Mouse (Mus musculus) midbrain, embryonic 10.5 days (tissue): ENCODE results near the gene Cfap69. TPM values are rescaled to one million over a fixed set of nuclear protein-coding genes. Genes with fewer than 3 reads are reported as not detected.
A peak's percentile ranks its signal among the peaks of the same experiment; 100 is the strongest.

Experiments used
- DNase-seq: peaks from one replicate; pipeline ENCODE4 v3.0.0-alpha.2; 2017; ENCODE audit warnings: low spot score
- H3K27ac ChIP-seq: fragments of 300-500 bp; sonication (generic); replicated peaks from 2 replicates; pipeline ENCODE4 v1.5.1; 2016; ENCODE audit warnings: mild to moderate bottlenecking
- H3K27me3 ChIP-seq: fragments of 300-500 bp; sonication (generic); 2 replicates; pipeline ENCODE4 v1.6.1; 2016; ENCODE audit warnings: low read depth, mild to moderate bottlenecking; ENCODE audit not compliant: poor library complexity, severe bottlenecking
- H3K36me3 ChIP-seq: fragments of 300-500 bp; sonication (generic); 2 replicates; pipeline ENCODE4 v1.6.1; 2016; ENCODE audit warnings: mild to moderate bottlenecking, moderate library complexity
- H3K4me1 ChIP-seq: fragments of 300-500 bp; sonication (generic); 2 replicates; pipeline ENCODE4 v1.6.1; 2016
- H3K4me3 ChIP-seq: fragments of 300-500 bp; sonication (generic); 2 replicates; pipeline ENCODE4 v1.5.1; 2016; ENCODE audit warnings: mild to moderate bottlenecking, moderate library complexity
- H3K9me3 ChIP-seq: fragments of 300-500 bp; sonication (generic); replicated peaks from 2 replicates; pipeline ENCODE4 v1.6.1; 2016; ENCODE audit warnings: mild to moderate bottlenecking
- WGBS: fragments of 180-500 bp; shearing (Covaris S2); methylation state at CpG from one replicate; pipeline ENCODE4 v1.1.7; 2016; 5-methylcytosine and 5-hydroxymethylcytosine counted together
- polyA plus RNA-seq: library from polyadenylated mRNA; unstranded; fragments of >200 nt; fragmentation: Nextera tagmentation; extraction: Ambion mirVana; gene quantifications from 2 replicates; pipeline ENCODE4 v1.2.1, GENCODE M21; 2016

Cfap69 gene
- polyA plus RNA-seq, 1 experiment from 2014 or later, result 4.1 TPM

- H3K4me3 ChIP-seq, result no peak overlapping the region
- no peak overlapping the region for H3K27ac ChIP-seq
- H3K9me3 ChIP-seq, result no peaks in the 10 kb centered on the region
- no peaks in the 10 kb centered on the region for H3K4me1 ChIP-seq
- WGBS, result 52% methylated on average over 2 of the region's 2 CpGs
- no peaks in the 10 kb centered on the region for H3K36me3 ChIP-seq
- no peaks in the 10 kb centered on the region for H3K27me3 ChIP-seq
- DNase-seq, result no peak
Observed at GRCm38 (mm10) chr5:5638496-5638895, 25.5 kb downstream of the Cfap69 start.

- Histone ChIP-seq H3K36me3 (no peaks in the 10 kb centered on the region), H3K4me3 (no peak overlapping the region), H3K4me1 (no peaks in the 10 kb centered on the region), H3K27me3 (no peaks in the 10 kb centered on the region), H3K27ac (no peak overlapping the region), H3K9me3 (no peaks in the 10 kb centered on the region)
- DNase-seq, result no peak
- 89% methylated on average over 3 of the region's 3 CpGs for whole genome bisulfite sequencing
Observed at GRCm38 (mm10) chr5:5625491-5625890, 38.5 kb downstream of the Cfap69 start.

- H3K9me3 ChIP-seq, result no peaks in the 10 kb centered on the region
- H3K36me3 ChIP-seq, result no peaks in the 10 kb centered on the region
- no peaks in the 10 kb centered on the region for H3K4me1 ChIP-seq
- H3K4me3 ChIP-seq, result no peak overlapping the region
- DNase-seq, result no peak
- H3K27me3 ChIP-seq, result no peaks in the 10 kb centered on the region
- no peak overlapping the region for H3K27ac ChIP-seq
- 78% methylated on average over 4 of the region's 4 CpGs for WGBS
Observed at GRCm38 (mm10) chr5:5618329-5618728, 45.7 kb downstream of the Cfap69 start.

- Histone ChIP-seq H3K4me1 (no peaks in the 10 kb centered on the region), H3K27me3 (no peaks in the 10 kb centered on the region), H3K27ac (no peak overlapping the region), H3K36me3 (no peaks in the 10 kb centered on the region), H3K9me3 (no peaks in the 10 kb centered on the region), H3K4me3 (no peak overlapping the region)
- WGBS, result 60% methylated on average over 3 of the region's 3 CpGs
- DNase-seq, result no peak
Observed at GRCm38 (mm10) chr5:5610540-5610939, 53.5 kb downstream of the Cfap69 start.

DNA sequence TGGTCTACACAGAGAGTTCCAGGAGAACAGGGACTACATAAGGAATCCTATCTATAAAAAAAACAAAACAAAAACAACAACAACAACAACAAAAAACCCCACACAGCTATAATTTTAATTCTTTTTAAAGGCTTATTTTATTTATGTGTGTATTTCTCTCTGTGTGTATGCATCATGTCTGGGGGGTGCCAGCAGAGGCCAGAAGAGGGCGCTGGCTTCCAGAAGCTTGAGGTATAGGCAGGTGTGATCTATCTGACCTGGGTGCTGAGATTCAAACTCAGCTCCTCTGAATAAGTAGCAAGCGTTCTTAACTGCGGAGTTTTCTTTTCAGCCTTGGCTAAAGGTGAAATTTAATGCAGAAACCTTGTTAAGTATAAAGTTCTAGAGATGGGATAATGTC lies 76.4 kb downstream of the Cfap69 start:
- Histone ChIP-seq H3K36me3 (no peaks in the 10 kb centered on the region), H3K27me3 (no peaks in the 10 kb centered on the region), H3K4me1 (no peaks in the 10 kb centered on the region), H3K9me3 (no peaks in the 10 kb centered on the region), H3K27ac (no peak overlapping the region), H3K4me3 (no peak overlapping the region)
- no peak for DNase-seq
- WGBS, result 84% methylated on average over 3 of the region's 3 CpGs

GRCm38 (mm10) chr5:5573749-5574317 lies 90.2 kb downstream of the Cfap69 start, which contains the start of gene Gm8773:
Gm8773 (plus strand) TSS chr5:5573799.
- Histone ChIP-seq H3K27ac (peak within 1 kb of the TSS; percentile 70), H3K4me1 (no peaks in the 10 kb centered on the region), H3K4me3 (peak within 1 kb of the TSS; percentile 67), H3K36me3 (no peaks in the 10 kb centered on the region), H3K27me3 (peaks cover 27% of the 10 kb centered on the region), H3K9me3 (no peaks in the 10 kb centered on the region)
- WGBS, result 2% methylated on average over 24 of the region's 24 CpGs
- DNase-seq, result peak; percentile 67

GRCm38 (mm10) chr5:5562435-5562834 lies 101.6 kb downstream of the Cfap69 start:
- no peaks in the 10 kb centered on the region for H3K36me3 ChIP-seq
- no peaks in the 10 kb centered on the region for H3K9me3 ChIP-seq
- H3K4me1 ChIP-seq, result peaks cover 15% of the 10 kb centered on the region
- no peaks in the 10 kb centered on the region for H3K27me3 ChIP-seq
- DNase-seq, result no peak
- WGBS, result 75% methylated on average over 3 of the region's 3 CpGs
- no peak overlapping the region for H3K4me3 ChIP-seq
- no peak overlapping the region for H3K27ac ChIP-seq

GRCm38 (mm10) chr5:5561041-5561706 lies 102.9 kb downstream of the Cfap69 start:
- DNase-seq, result no peak
- Histone ChIP-seq H3K27ac (no peak overlapping the region), H3K4me3 (no peak overlapping the region), H3K36me3 (no peaks in the 10 kb centered on the region), H3K9me3 (no peaks in the 10 kb centered on the region), H3K27me3 (no peaks in the 10 kb centered on the region), H3K4me1 (peaks cover 15% of the 10 kb centered on the region)
- WGBS, result 75% methylated on average over 4 of the region's 4 CpGs

- WGBS, result 48% methylated on average over 8 of the region's 8 CpGs
- Histone ChIP-seq H3K36me3 (peaks cover 11% of the 10 kb centered on the region), H3K4me1 (peaks cover 15% of the 10 kb centered on the region), H3K27me3 (no peaks in the 10 kb centered on the region), H3K27ac (peak overlapping the region; percentile 93), H3K9me3 (no peaks in the 10 kb centered on the region), H3K4me3 (peak overlapping the region; percentile 68)
- no peak for DNase-seq
Observed at GRCm38 (mm10) chr5:5559798-5560197, 104.2 kb downstream of the Cfap69 start.

DNA sequence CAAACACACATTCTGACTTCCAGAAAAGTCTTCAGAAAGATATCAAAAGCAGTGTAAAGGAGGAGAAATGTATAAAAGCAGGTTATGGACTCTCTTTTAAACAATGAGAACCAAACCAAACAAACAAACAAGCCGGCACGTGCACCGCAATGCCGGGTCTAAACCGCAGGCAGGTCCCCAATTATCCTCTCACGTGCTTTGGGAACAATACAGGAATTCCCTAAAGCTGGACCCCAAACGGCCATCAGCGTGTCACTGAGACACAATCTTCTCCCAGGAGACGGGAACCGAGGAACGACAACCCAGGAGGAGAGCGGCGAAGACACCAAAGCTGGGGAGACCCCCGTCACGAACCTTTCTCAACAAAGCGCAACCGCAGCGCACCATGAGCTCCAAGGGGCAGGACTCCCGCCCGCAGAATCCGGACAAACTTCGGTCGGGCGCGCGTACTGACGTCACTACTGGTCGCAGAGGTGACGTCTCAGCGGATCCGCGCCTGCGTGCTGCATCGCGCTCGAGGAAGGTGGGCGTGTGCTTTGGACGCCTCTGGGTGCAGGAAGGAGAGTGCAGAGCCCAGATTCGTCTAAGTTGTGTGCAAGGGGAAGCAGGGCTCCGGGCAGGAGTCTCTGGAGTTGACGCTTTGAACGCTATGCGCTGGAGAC lies 104.8 kb downstream of the Cfap69 start, which contains the start of gene Gtpbp10:
Gene Gtpbp10 (minus strand): TSS at position 460 of the 662 bp plus-strand sequence.
- peak within 1 kb of the TSS; percentile 68 for H3K4me3 ChIP-seq
- H3K9me3 ChIP-seq, result no peaks in the 10 kb centered on the region
- peak within 1 kb of the TSS; percentile 93 for H3K27ac ChIP-seq
- peaks cover 15% of the 10 kb centered on the region for H3K4me1 ChIP-seq
- under 1% methylated on average over 43 of the region's 43 CpGs for WGBS
- no peaks in the 10 kb centered on the region for H3K27me3 ChIP-seq
- peaks cover 17% of the 10 kb centered on the region for H3K36me3 ChIP-seq
- DNase-seq, result peak; percentile 94

- H3K27ac ChIP-seq, result no peak overlapping the region
- H3K9me3 ChIP-seq, result no peaks in the 10 kb centered on the region; the same call in 1 of the 2 replicates
- DNase-seq, result no peak
- no peak overlapping the region for H3K4me3 ChIP-seq
- no peaks in the 10 kb centered on the region for H3K4me1 ChIP-seq
- 79% methylated on average over 1 of the region's 1 CpGs for WGBS
- peaks cover 92% of the 10 kb centered on the region for H3K36me3 ChIP-seq
- H3K27me3 ChIP-seq, result no peaks in the 10 kb centered on the region
Observed at GRCm38 (mm10) chr5:5551110-5551509, 112.9 kb downstream of the Cfap69 start.

GRCm38 (mm10) chr5:5540385-5540784 lies 123.7 kb downstream of the Cfap69 start:
- no peak for DNase-seq
- H3K9me3 ChIP-seq, result 0 out of 2 replicates have a peak, but pooled peaks cover 3% of the 10 kb centered on the region
- no peaks in the 10 kb centered on the region for H3K27me3 ChIP-seq
- WGBS, result 55% methylated on average over 3 of the region's 3 CpGs
- H3K4me1 ChIP-seq, result peaks cover 2% of the 10 kb centered on the region; the same call in 1 of the 2 replicates
- no peak overlapping the region for H3K27ac ChIP-seq
- no peak overlapping the region for H3K4me3 ChIP-seq
- peaks cover 91% of the 10 kb centered on the region for H3K36me3 ChIP-seq

DNA sequence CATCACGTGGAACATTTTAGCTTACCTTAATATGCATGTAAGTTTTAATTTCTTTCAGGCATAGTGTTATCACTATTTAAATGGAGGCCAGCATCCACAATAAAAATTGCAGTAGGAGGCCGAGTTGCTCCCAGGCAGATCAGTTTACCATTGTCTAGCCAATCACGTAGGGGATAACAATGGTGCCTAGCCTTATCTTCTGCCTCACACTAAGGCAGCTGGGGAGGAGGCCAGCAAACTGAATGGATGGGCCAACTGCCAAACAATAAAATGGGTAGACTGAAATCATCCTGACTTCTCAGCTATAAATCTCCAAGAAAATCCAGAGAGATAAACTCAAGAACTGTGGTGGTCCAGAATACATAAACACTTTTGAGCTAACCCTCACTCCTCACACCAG lies 124.3 kb downstream of the Cfap69 start:
- no peak overlapping the region for H3K27ac ChIP-seq
- H3K4me3 ChIP-seq, result no peak overlapping the region
- H3K36me3 ChIP-seq, result peaks cover 87% of the 10 kb centered on the region
- H3K4me1 ChIP-seq, result peaks cover 2% of the 10 kb centered on the region; the same call in 1 of the 2 replicates
- H3K27me3 ChIP-seq, result no peaks in the 10 kb centered on the region
- no peak for DNase-seq
- H3K9me3 ChIP-seq, result 0 out of 2 replicates have a peak, but pooled peaks cover 3% of the 10 kb centered on the region
- 86% methylated on average over 3 of the region's 3 CpGs for WGBS
